Mouse (Mus musculus): ENCODE results near the gene 1700003F12Rik. TPM values are rescaled to one million over a fixed set of nuclear protein-coding genes. Genes with fewer than 3 reads are reported as not detected.
A peak's percentile ranks its signal among the peaks of the same experiment; 100 is the strongest.

1700003F12Rik gene
- total RNA-seq, 1 experiment from 2014 or later = 1.2 TPM

DNA sequence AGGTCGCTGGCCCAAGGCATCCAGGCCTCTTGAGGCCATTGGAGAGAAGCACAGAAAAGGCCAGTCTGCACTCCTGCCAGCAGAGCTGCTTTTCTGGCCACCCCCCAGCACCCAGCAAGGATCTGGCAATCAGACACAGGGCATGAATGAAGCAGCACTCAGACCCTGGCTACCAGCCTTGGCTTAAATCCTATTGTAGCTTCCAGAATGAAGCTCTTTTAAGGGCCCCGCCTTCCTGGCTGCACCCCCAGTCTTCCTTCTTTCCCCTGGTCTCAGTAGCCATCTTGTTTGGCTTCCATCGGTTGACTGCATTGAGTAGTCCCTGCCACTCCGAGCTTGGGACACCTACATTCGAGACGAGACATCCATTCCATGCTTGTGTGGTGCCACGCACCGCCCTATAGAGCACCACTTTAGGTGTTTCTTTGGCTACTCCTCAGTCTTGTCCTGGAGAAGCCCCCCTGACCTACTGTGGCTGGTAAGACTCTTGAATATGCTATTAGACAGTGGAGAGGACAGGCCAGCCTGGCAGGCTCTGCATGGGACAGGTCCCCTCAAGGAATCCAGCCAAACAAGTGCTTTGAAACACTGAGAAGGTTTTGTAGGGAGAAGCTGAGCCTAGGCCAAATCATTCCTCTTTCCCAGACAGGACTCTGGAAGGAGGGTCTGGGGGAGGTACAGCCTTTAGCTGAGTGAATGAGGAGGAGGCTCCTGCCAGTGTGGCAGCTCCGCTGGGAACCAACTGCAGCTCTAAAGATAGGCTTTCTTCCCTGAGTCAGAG lies 3.1 kb upstream of the 1700003F12Rik start:
- no peak for ATAC-seq (ENCODE audit: extremely low read depth, insufficient number of reproducible peaks, low FRiP score, poor library complexity, severe bottlenecking)

- ATAC-seq (ENCODE audit: extremely low read depth, insufficient number of reproducible peaks, low FRiP score, poor library complexity, severe bottlenecking) = no peak
Observed at GRCm38 (mm10) chr2:154548688-154549087, 1.8 kb downstream of the 1700003F12Rik start.

DNA sequence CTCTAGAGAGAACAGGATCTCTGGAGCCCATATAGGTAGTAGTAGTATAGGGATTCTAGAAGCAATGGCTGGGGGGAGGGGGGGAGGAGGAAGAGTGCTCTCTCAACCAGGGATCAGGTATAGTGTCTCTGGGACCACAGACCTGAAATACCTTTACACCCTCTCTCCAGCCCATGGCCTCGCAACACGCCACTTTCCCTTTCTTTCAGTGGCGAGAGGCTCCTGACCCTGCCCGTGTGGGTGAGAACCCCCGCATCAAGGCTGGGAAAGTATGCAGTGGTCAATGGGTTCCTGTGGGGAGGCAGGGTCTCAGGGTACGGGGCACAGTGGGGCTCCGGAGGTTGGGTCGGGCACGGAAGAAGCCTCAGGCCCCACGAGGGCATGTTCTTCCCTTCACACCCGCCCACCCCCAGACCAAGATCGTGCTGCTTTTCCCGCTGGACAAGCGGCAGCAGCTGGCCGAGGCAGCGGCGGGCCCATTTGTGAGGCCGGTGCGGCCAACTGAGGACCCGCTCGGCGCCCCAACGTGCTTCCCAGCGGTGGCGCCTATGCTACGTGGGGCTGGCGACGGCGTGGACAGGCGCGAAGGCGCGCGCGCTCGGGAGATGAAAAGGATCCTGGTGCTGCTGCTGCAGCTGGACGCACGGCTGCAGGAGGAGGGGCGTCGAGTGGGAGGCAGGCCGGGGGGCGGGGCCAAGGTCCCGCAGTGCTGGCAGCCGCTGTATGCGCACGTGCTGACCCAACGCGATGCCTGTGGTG lies 2.4 kb downstream of the 1700003F12Rik start:
- ATAC-seq (ENCODE audit: extremely low read depth, insufficient number of reproducible peaks, low FRiP score, poor library complexity, severe bottlenecking) = no peak

DNA sequence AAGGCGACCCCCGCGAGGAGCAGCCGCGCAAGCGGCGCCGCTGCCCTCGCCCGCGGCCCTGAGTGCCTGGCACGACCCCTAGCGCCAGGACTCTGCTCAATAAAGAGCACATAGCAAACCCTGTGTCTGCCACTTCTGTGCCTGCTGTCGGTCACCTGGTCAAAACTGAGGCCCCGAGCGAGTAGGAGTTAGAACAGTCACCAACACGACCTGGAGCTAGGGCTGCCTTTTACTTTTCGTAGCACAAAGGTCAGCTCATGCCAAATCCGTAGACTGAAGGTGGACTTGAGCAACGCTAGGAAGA lies 3.0 kb downstream of the 1700003F12Rik start:
- no peak for ATAC-seq (ENCODE audit: extremely low read depth, insufficient number of reproducible peaks, low FRiP score, poor library complexity, severe bottlenecking)

GRCm38 (mm10) chr2:154550937-154551336 lies 4.1 kb downstream of the 1700003F12Rik start:
- ATAC-seq (ENCODE audit: extremely low read depth, insufficient number of reproducible peaks, low FRiP score, poor library complexity, severe bottlenecking) = no peak

DNA sequence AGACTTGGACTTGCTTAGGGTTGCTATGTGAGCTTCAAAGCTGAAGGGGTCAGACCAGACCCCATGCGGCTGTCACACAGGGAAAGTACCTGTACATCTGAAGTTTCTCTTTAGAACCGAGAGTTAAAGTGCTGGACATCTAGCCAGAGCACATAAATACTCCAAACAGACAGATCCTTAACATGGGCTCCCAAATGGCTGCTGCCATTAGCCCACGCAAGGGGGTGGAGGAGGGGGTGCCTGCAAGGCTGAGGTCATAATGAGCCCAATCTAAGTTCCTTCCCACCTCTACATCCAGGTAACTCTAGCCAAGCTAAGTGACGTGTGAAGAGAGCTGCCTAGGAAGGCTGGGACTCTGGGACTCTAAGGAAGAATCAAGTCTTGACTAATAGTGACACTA lies 4.6 kb downstream of the 1700003F12Rik start, which contains the start of gene Actl10:
Gene Actl10 (plus strand): TSS at position 301 of the 400 bp plus-strand sequence.
- ATAC-seq (ENCODE audit: extremely low read depth, insufficient number of reproducible peaks, low FRiP score, poor library complexity, severe bottlenecking) = no peak

DNA sequence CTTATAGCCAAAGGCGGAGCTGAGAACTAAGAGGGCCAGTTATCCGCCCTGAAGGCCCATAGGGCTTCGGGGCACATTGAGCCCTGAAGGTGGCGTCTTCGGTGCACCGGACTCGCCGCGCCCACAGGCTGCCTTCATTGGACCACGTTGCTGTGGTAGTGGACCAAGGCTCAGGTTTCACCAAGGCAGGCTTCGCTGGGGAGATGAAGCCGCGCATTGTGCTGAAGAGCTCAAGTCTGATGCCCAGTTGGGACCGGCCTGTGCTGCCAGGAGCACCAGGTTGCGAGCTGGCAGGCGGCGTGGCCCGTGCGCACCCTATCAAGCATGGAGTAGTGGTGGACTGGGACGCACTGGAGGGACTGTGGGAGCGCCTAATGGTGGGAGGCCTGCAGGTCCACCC lies 5.0 kb downstream of the 1700003F12Rik start:
- ATAC-seq (ENCODE audit: extremely low read depth, insufficient number of reproducible peaks, low FRiP score, poor library complexity, severe bottlenecking) = no peak

DNA sequence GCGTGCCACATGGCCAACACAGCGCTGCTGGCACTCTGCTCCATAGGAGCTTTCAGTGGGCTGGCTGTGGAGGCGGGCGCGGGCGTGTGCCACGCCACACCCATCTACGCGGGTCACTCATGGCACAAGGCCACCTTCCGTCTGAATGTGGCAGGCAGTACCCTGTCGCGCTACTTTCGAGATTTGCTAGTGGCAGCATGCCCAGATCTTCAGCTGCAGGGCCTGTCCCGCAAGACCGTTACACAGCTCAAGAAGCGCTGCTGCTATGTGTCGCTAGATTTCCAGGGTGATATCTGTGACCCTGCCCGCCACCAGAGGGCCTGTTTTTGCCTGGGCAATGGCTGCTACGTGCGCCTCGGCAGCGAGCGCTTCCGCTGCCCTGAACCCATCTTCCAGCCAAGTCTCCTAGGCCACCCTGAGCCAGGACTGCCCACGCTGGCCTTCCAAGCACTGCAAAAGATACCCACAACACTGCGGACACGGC lies 5.6 kb downstream of the 1700003F12Rik start:
- peak; percentile 53; the same call in 1 of the 2 replicates for ATAC-seq (ENCODE audit: extremely low read depth, insufficient number of reproducible peaks, low FRiP score, poor library complexity, severe bottlenecking)

GRCm38 (mm10) chr2:154555235-154555634 lies 8.3 kb downstream of the 1700003F12Rik start:
- ATAC-seq (ENCODE audit: extremely low read depth, insufficient number of reproducible peaks, low FRiP score, poor library complexity, severe bottlenecking) = no peak

GRCm38 (mm10) chr2:154557184-154557832 lies 10.4 kb downstream of the 1700003F12Rik start:
- ATAC-seq (ENCODE audit: extremely low read depth, insufficient number of reproducible peaks, low FRiP score, poor library complexity, severe bottlenecking) = no peak

GRCm38 (mm10) chr2:154558264-154559039 lies 11.6 kb downstream of the 1700003F12Rik start, which contains the start of gene Necab3:
Gene Necab3 (minus strand): TSS chr2:154558890.
- ATAC-seq (ENCODE audit: extremely low read depth, insufficient number of reproducible peaks, low FRiP score, poor library complexity, severe bottlenecking) = no peak

DNA sequence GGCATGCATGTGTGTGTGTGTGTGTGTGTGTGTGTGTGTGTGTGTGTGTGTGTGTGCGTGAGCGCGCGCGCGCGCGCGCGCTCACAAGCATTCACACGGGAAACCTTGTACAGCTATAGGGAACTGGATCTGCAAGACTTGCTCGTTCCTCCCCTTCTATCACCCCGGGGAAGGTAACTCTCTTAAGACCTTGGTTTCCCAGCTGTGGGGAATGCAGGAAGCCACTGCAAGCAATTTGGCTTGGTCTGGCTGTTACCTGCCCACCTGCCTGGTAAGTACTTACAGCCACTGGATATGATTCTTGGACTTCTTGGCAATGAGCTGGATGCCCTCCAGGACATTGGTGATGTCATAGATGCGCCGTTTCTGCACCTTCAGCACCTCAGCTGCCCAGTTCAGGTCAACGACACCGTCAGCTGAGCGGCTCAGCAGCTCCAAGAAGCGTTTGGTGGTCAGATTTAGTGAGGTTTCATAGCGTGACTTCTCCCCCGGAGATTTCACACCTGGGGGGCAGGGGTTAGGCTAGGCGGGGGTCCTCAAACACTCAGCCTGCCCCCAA lies 16.8 kb downstream of the 1700003F12Rik start:
- no peak for ATAC-seq (ENCODE audit: extremely low read depth, insufficient number of reproducible peaks, low FRiP score, poor library complexity, severe bottlenecking)

DNA sequence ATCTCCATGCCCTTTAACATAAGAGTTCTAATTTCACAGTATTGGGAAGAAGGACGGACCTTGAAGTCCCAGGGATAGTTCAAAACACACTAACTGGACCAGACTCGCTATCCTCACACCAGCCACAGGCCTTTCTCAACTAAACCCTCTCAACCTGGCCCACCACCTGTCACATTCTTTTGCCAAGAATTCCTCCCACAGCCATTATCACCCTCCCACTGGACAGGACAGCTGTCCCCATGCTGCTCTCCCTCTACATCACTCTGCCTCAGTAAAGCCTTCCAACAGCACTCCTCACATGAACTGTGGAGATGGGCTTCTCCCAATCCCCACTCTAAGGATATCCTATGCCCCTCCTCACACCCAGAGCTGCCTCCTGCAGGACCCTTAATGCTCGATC lies 18.7 kb downstream of the 1700003F12Rik start:
- ATAC-seq (ENCODE audit: extremely low read depth, insufficient number of reproducible peaks, low FRiP score, poor library complexity, severe bottlenecking) = no peak

GRCm38 (mm10) chr2:154566641-154567040 lies 19.8 kb downstream of the 1700003F12Rik start:
- ATAC-seq (ENCODE audit: extremely low read depth, insufficient number of reproducible peaks, low FRiP score, poor library complexity, severe bottlenecking) = no peak

GRCm38 (mm10) chr2:154567766-154568165 lies 20.9 kb downstream of the 1700003F12Rik start:
- no peak for ATAC-seq (ENCODE audit: extremely low read depth, insufficient number of reproducible peaks, low FRiP score, poor library complexity, severe bottlenecking)

DNA sequence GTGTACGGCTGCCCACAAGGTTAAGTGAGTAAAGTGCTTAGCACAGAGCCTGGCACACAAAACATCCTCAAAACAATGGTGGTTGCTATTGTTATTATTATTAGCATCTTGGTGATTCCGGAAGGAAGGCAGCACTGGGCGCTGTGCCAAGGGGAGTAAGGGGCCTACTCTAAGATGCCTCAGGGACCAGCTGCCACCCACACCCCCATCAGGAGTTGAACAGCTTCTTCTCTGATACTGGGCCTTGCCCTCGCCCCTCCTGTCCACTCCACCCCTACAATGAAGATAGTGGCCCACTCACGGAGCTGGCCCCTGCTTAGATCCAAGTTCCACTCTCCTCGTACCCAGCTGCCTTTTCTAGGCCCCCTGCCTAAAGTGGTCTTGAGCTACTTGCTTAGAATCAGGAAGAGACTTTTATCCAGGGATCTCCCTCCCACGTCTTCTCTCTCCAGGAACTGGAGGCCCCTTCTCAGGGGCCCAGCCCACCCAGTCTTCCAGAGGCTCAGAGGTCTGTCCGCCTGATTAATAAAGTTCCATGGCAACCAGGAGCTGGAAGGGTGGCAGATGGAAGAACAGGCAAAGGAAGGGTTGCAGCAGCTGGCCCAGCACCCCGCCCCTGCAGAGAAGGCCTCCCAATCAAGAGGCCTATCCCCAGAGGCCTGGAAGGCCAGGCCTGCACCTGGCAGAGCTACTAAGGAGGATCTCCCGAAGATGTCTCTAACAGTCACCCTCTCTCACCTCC lies 21.6 kb downstream of the 1700003F12Rik start:
- no peak for ATAC-seq (ENCODE audit: extremely low read depth, insufficient number of reproducible peaks, low FRiP score, poor library complexity, severe bottlenecking)

GRCm38 (mm10) chr2:154569071-154569748 lies 22.3 kb downstream of the 1700003F12Rik start:
- no peak for ATAC-seq (ENCODE audit: extremely low read depth, insufficient number of reproducible peaks, low FRiP score, poor library complexity, severe bottlenecking)

Data from neutrophil, adult 5-6 weeks (primary cell).